Mouse (Mus musculus): Measurements from ENCODE around the gene Mia2.

DNA sequence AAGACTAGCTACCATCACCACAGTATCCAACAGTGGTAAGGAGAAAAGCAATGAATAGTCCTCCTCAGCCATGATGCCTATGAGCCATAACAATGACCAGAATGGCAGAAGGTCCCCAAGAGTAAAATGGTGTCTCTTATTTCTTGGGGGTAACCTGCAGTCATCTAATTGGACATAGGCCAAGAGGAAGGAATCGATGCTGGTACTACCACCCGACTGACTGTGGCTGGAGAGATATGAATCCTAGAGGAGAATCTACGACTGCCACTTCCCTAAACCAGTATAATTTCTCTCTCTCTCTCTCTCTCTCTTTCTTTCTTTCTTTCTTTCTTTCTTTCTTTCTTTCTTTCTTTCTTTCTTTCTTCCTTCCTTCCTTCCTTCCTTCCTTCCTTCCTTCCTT is 43.1 kb upstream of the Mia2 start:
- no peak for TF ChIP-seq POLR2A (IDR thresholded peaks at IDR 0.05; ENCODE audit: borderline replicate concordance, extremely low read depth, low read depth, low read length)
- TF ChIP-seq CTCF (IDR thresholded peaks at IDR 0.05; ENCODE audit: insufficient read depth, low read length) = no peak
